Mouse (Mus musculus) 3134 (cell line): ENCODE data around the gene Iars.

Experiments
- DNase-seq: peaks from one replicate; pipeline ENCODE4 v3.0.0-alpha.2; 2011; ENCODE audit warnings: low spot score; ENCODE audit not compliant: insufficient read length; ENCODE audit errors: extremely low read depth

Iars gene

GRCm38 (mm10) chr13:49681351-49682232 lies at the start of gene Iars:
Gene Iars, plus strand, starts transcription at chr13:49682100.
- DNase-seq = peak; percentile 93

- DNase-seq = no peak
Measured at GRCm38 (mm10) chr13:49639965-49640364, 41.9 kb upstream of the Iars start.

GRCm38 (mm10) chr13:49642650-49643049 lies 39.2 kb upstream of the Iars start:
- peak; percentile 40 for DNase-seq

- DNase-seq = no peak
Measured at GRCm38 (mm10) chr13:49643669-49644362, 38.1 kb upstream of the Iars start.

DNA sequence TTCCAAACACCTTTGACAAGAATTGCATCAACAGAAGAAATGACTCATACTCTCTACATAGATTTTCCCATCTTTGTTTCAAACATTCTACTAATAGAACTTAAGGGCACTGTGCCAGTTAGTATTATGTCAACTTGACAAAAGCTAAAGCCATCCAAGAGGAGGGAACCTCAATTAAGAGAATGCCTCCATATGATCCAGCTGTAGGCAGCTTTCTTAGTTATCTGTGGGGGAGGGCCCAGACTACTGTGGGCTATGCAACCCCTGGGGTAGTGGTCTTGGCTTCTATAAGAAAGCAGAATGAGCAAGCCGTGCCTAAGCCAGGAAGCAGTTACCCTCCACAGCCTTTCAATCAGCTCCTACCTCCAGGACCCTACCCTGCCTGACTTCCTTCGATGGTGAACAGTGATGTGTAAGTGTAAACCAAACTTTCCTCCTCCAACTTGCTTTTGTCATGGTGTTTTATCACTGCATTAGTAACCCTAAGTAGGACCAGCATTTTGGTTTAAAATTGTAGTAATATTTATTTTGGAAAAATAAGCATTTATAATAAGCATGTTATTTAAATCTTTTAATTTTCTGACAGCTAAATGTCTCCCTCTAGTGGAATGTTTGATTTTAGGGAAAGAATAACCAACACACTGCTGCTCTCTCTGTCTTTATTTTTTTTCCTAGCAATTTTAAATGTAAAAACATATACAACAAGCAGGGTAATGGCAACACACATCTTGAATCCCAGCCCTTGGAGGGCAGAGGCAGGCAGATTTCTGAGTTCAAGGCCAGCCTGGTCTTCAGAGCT lies 37.0 kb upstream of the Iars start:
- DNase-seq = no peak

- no peak for DNase-seq
Measured at GRCm38 (mm10) chr13:49646019-49646418, 35.9 kb upstream of the Iars start.

DNA sequence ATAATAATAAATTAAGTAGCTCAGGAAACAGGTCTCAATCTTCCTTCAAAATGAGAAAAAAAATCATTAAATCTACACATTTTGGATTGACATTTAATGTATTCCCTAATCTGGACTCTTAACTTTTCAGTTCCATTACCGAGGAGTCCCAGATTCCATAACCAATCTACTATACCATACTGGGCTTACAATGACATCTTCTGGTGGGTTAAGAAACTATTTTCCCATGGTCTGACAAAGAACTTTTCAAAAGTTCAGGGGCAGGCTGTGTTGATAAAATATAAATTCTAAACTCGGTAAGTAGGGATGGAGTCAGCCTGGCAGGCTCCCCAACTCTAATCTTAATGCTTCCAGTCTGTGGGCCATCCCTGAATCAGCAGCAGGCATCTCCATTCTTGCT lies 30.8 kb upstream of the Iars start:
- no peak for DNase-seq

DNA sequence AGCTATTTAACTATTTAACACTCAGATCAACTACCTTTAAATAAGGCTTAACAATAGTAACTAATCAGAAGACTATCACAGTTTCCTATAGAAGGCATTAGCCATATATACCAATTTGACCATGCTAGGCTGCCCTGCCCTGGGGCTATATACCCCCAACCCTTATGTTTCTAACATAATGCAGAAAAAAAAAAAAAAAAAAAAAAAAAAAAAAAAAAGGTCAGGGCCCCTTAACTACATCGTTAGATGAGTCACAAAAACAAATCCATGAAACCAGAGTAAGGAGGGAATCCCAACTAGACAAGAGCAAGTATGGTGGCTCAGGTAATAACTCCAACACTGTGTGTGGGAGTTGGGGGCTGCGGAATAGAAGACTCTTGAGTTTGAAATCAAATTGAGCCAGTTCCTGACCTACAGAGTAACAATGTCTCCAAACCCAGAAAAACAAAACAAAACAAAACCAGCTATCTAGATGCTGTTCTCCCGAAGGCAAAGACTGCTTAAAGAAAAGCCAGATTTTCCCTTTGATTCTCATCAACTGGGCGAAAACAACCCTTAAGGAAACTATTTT lies 30.0 kb upstream of the Iars start:
- DNase-seq = no peak

DNA sequence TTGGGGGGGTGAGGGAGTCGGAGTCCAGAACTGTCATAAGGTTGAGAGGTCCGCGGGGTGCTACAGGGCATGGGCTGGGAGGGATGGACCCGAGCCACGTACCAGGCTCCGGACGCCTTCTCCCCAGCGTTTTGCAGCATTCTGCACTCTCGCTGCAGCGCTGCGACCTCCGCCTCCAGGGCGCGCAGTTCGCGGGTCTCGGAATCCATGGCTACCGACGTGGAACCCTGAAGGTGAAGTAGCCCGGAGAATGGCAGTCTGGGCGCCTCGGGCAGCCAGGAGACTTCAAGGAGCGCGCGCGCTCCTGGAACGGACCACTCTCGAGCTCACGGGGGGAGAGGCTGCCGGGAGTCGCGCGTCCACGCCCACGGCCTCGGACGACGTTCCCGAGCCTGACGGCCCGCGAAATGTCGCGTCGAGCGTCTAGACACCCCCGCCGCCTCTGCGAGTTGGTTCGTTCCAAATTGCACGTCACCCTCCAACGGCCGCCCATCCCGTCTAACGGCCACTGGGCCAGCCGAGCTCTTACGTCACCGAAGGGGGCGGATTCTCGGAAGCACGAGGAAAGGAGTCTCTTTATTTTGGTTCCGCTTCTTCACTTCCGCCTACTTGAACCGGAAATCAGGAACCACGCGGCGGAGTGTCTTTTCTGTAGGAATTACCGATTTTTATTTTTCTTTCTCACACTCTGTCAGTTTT lies 29.3 kb upstream of the Iars start, which contains the start of the genes Cenpp and Nol8:
Gene Cenpp (minus strand): TSS at position 305 of the 699 bp plus-strand sequence.
Gene Nol8 (plus strand): TSS at position 598 of the 699 bp plus-strand sequence.
- peak; percentile 98 for DNase-seq

- DNase-seq = no peak
Measured at GRCm38 (mm10) chr13:49653180-49653541, 28.7 kb upstream of the Iars start.

DNA sequence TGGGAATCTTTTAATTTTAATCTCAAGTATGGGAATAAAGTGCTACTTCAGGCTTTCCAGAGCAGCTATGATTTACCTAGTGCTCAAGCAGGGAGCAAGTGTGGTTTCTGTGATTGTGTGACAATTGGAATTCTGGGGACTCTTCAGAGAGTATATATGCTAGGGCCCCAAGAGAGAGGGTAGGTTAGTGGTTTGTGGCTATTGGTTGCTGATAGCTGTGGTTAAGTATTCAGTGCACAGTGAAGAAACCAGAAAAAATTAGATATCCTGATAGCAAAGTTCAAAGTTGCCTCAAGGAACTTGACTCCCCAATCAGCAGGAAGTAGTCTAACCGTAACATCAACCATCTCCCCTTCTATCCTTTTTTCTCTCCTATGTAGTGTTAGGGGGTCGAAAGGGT lies 4.1 kb upstream of the Iars start:
- no peak for DNase-seq

DNA sequence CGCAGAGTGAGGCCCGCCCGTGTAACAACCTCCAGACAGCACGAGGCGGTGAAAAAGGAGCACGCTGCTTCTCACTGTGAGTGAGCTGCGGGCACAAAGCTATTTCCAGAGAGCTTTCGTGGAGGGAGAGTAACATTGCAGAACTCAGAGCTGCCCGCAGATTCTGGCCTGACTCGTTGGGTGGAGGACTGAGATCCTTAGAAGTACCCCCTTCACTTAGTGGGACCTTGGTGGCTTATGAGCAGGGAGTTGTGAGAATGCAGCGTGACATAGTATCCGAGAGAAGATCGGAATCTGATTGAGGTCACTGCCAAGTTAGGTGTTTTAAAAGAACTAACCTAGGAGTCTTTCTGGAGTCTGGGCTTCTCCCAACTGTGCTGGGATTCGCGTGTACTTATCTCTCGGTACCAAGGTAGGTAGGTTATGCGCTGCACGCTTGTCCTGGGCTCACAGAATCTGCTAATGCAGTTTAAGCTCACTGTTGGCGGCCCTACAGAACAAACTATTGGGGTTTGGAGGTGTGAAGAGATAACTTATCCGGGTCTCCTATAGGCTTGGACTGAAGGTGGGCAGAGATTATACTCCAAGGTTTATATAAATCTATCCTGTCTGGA lies 440 bp downstream of the Iars start:
- no peak for DNase-seq

- DNase-seq = no peak
Measured at GRCm38 (mm10) chr13:49684266-49684665, 2.4 kb downstream of the Iars start.

- no peak for DNase-seq
Measured at GRCm38 (mm10) chr13:49691056-49691455, 9.2 kb downstream of the Iars start.

- DNase-seq = peak; percentile 46
Measured at GRCm38 (mm10) chr13:49703216-49703779, 21.4 kb downstream of the Iars start.

GRCm38 (mm10) chr13:49706032-49706690 lies 24.3 kb downstream of the Iars start:
- no peak for DNase-seq

GRCm38 (mm10) chr13:49708311-49708710 lies 26.4 kb downstream of the Iars start:
- DNase-seq = peak; percentile 46

DNA sequence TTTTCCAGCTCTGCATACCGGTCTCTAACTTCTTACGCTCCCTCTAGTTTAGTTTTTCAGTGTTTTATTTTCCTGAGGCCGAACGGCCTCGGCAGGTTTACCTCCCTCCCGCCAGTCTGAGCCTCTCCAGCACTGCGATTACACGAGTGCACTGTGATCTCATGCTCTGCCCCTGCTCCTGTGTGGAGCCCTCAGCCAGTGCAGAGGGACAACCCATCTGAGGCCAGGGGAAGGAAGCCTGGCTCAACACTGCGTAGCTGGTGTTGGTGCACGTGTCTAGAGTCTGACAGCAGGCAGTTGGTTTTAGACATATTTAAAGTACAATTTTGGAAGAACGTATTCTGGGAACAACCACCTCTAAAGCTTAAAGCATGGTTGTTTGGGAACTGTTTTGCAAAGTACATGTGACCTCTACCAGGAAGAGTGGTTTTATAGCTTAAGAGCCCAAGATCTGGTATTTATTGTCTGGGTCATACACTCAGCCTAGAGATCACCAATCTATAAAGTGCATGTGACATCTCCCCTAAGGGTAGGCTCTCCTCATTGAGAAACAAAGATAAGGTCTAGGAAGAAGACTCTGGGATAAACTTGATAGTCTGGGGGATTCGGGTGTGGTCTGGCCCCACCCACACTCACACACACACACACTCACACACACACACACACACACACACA lies 30.3 kb downstream of the Iars start:
- DNase-seq = no peak
